Mouse (Mus musculus) C2C12 (cell line): ENCODE data around the gene Cd8b1.

Source experiments
- CEBPB ChIP-seq: IDR thresholded peaks from one replicate; pipeline ENCODE4 v1.6.1; 2011; ENCODE audit warnings: low read depth, mild to moderate bottlenecking, control low read depth, moderate library complexity
- CTCF ChIP-seq: IDR thresholded peaks from one replicate; pipeline ENCODE4 v1.5.1; 2011; ENCODE audit not compliant: control insufficient read depth, insufficient read depth, insufficient read length
- FOSL1 ChIP-seq: IDR thresholded peaks from one replicate; pipeline ENCODE4 v1.8.0; 2011; ENCODE audit warnings: mild to moderate bottlenecking, low read length; ENCODE audit not compliant: poor library complexity, insufficient read depth, severe bottlenecking
- USF1 ChIP-seq: IDR thresholded peaks from one replicate; pipeline ENCODE4 v1.6.1; 2011; ENCODE audit warnings: low read depth, mild to moderate bottlenecking, control low read depth, moderate library complexity

- TF ChIP-seq CTCF: no peak
- TF ChIP-seq CEBPB: no peak
- no peak for TF ChIP-seq FOSL1
- no peak for TF ChIP-seq USF1
Measured at GRCm38 (mm10) chr6:71298751-71299150, 23.8 kb upstream of the Cd8b1 start.
